Mouse (Mus musculus) erythroblast, embryonic 14.5 days (primary cell): Measurements from ENCODE around the gene Sh2b3. TPM values are rescaled to one million over a fixed set of nuclear protein-coding genes. Genes with fewer than 3 reads are reported as not detected.
A peak's percentile ranks its signal among the peaks of the same experiment; 100 is the strongest.

ENCODE experiments used
- H3K27me3 ChIP-seq: 2 replicates; pipeline ENCODE4 v1.6.1; 2012; ENCODE audit warnings: inconsistent platforms; ENCODE audit not compliant: control insufficient read depth
- H3K36me3 ChIP-seq: 2 replicates; pipeline ENCODE4 v1.6.1; 2012; ENCODE audit warnings: mild to moderate bottlenecking, inconsistent platforms; ENCODE audit not compliant: control insufficient read depth
- H3K4me1 ChIP-seq: 2 replicates; pipeline ENCODE4 v1.6.1; 2012; ENCODE audit warnings: inconsistent platforms; ENCODE audit not compliant: control insufficient read depth
- H3K4me3 ChIP-seq: replicated peaks from 2 replicates; pipeline ENCODE3; 2012; ENCODE audit warnings: moderate library complexity, mild to moderate bottlenecking, inconsistent platforms
- H3K9me3 ChIP-seq: 2 replicates; pipeline ENCODE4 v1.6.1; 2012; ENCODE audit warnings: low read length, inconsistent platforms, mixed read lengths; ENCODE audit not compliant: control insufficient read depth
- GATA1 ChIP-seq: IDR thresholded peaks from 2 replicates; pipeline ENCODE4 v1.6.1; 2012; ENCODE audit warnings: low read length, inconsistent platforms, mixed read lengths
- TAL1 ChIP-seq: IDR thresholded peaks from 3 replicates; pipeline ENCODE4 v1.6.1; 2012; ENCODE audit warnings: low read length, inconsistent platforms, mixed read lengths
- polyA plus RNA-seq: library from polyadenylated mRNA; stranded (reverse); fragments of >175 nt; gene quantifications from 2 replicates; pipeline ENCODE4 v1.2.3, GENCODE M21; 2012

Sh2b3 gene
- polyA plus RNA-seq, 1 experiment, result 2.0 TPM

DNA sequence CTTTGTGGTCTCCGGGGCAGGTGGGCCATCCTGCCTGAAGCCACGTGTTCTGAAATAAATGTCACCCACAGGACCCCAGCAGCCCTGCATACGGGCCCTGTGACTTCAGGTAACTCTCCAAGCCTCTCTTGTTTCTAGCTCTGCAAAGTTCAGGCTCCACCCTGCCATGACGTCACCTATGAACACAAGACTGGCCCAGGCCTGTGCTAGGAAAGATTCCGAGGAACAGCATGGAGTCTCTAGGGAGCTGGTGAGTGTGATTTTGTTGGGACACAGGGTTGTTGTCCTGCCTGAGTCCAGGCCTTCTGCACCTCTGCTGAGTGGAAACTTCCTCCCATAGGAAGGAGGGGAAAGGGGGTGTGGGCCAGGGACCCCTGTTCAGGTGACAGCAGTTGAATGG lies 30.5 kb upstream of the Sh2b3 start:
- no peaks in the 10 kb centered on the region for H3K9me3 ChIP-seq
- TF ChIP-seq GATA1, result no peak
- no peak for TF ChIP-seq TAL1

GRCm38 (mm10) chr5:121864330-121864729 lies 26.9 kb upstream of the Sh2b3 start:
- Histone ChIP-seq H3K4me3 (no peak overlapping the region), H3K36me3 (no peaks in the 10 kb centered on the region; the same call in 1 of the 2 replicates), H3K4me1 (peaks cover 5% of the 10 kb centered on the region), H3K9me3 (no peaks in the 10 kb centered on the region), H3K27me3 (no peaks in the 10 kb centered on the region)
- no peak for TF ChIP-seq TAL1
- TF ChIP-seq GATA1, result no peak

More for the DNA sequence above, 30.5 kb upstream of the Sh2b3 start:
- H3K4me3 ChIP-seq, result no peak overlapping the region
- H3K36me3 ChIP-seq, result no peaks in the 10 kb centered on the region; the same call in 1 of the 2 replicates
- peaks cover 5% of the 10 kb centered on the region for H3K4me1 ChIP-seq
- H3K27me3 ChIP-seq, result no peaks in the 10 kb centered on the region

DNA sequence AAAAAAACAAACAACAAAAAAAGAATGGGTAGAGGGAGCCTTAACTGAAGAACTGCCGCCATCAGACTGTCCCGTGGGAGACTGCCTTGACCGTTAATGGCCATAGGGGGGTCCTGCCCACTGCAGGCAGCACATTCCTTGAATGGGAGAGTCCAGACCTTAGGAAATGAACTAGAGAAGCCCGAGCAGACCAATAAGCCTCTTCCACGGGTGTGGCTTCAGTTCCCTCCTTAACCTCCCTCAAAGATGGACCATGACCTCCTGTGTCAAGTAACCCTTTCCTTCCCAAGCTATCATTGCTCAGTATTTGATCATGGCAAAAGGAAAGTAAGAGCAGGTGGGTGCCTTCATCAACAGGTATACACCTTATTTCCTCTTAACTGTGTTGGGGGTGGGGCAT lies 24.5 kb upstream of the Sh2b3 start:
- no peak overlapping the region for H3K4me3 ChIP-seq
- H3K27me3 ChIP-seq, result no peaks in the 10 kb centered on the region
- no peak for TF ChIP-seq TAL1
- no peak for TF ChIP-seq GATA1
- H3K9me3 ChIP-seq, result no peaks in the 10 kb centered on the region
- peaks cover 5% of the 10 kb centered on the region for H3K4me1 ChIP-seq
- H3K36me3 ChIP-seq, result no peaks in the 10 kb centered on the region

DNA sequence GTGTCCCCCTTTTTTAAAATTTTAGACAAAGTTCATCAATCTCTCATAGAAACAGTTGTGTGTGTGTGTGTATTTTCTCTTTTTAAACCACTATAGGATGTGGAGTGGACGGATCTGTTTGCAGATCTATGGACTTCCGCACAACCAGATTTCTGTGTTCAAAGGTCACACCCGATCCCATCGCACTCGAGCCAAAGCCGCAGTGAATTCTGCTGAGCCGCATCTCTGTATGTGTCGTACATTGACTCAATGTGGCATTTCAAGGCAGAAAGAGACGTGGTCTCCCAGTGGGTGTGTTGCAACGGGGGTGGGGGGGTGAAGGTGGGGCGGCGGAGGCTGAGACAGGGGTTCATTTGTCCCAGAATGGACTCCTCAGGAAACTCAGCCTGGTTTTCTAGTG lies 21.0 kb upstream of the Sh2b3 start:
- Histone ChIP-seq H3K27me3 (no peaks in the 10 kb centered on the region), H3K36me3 (peaks cover under 1% of the 10 kb centered on the region), H3K9me3 (no peaks in the 10 kb centered on the region), H3K4me1 (no peaks in the 10 kb centered on the region), H3K4me3 (no peak overlapping the region)
- TF ChIP-seq GATA1 (no peak), TAL1 (no peak)

- TF ChIP-seq TAL1 (no peak), GATA1 (no peak)
- no peaks in the 10 kb centered on the region for H3K9me3 ChIP-seq
- H3K4me1 ChIP-seq, result no peaks in the 10 kb centered on the region
- no peak overlapping the region for H3K4me3 ChIP-seq
- peaks cover 16% of the 10 kb centered on the region for H3K36me3 ChIP-seq
- H3K27me3 ChIP-seq, result no peaks in the 10 kb centered on the region
Observed at GRCm38 (mm10) chr5:121856740-121857139, 19.3 kb upstream of the Sh2b3 start.

DNA sequence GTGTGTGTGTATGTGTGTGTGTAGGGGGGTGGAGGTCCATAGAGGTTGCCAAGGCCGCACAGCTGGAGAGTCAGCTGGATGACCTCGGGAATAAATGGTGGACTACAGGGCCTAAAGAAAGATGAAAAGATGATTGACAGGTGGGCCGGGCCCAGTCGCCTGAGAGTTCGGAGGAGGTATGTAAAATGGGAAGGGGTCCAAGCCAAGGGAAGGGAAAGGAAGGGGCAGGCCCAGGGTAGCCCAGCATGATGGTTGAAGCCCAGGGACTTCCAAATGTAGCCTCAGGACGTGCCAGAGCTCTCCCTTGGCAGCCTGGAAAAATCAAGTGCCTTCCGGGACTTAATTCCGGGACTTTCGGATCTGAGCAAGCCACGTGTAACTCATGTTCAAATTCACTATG lies 17.3 kb upstream of the Sh2b3 start:
- H3K4me3 ChIP-seq, result no peak overlapping the region
- peaks cover 9% of the 10 kb centered on the region for H3K4me1 ChIP-seq
- TF ChIP-seq TAL1 (no peak), GATA1 (no peak)
- H3K9me3 ChIP-seq, result no peaks in the 10 kb centered on the region
- peaks cover 20% of the 10 kb centered on the region for H3K36me3 ChIP-seq
- no peaks in the 10 kb centered on the region for H3K27me3 ChIP-seq

DNA sequence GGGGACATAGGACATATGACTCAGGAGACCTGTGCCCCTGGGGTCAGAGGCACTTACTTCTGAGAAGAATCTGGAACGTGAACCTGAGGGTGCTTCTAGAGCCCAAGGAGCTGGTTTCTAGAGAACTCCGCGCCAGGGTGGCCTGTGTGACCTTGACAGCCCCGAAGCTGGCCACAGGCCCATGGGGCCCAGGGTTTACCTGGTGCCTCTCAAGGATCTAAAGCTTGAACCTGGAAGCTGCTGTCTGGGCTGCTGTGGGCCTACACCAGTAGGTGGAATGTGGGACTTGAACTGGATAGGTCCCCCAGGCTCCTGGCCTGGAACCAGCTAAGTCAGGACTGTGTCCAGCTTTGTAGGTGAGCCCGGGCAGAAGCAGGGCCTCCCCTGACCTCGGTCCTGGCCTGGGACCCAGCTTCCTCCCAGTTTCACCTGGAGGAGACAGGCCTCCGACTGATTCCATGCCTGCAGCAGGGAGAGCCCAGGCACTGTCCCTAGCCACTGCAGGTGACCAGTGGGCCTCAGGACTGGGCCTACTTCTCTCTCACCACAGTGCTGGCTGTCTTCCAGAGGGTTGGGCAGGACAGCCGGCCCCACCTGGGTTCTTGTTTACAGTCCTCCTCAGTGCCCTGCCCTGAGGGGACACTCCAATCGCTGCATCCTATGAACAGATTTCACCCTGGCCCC lies 16.1 kb upstream of the Sh2b3 start:
- Histone ChIP-seq H3K36me3 (peaks cover 20% of the 10 kb centered on the region), H3K9me3 (no peaks in the 10 kb centered on the region), H3K27me3 (no peaks in the 10 kb centered on the region), H3K4me3 (no peak overlapping the region), H3K4me1 (peaks cover 19% of the 10 kb centered on the region)
- TF ChIP-seq GATA1, result no peak
- TF ChIP-seq TAL1, result no peak

DNA sequence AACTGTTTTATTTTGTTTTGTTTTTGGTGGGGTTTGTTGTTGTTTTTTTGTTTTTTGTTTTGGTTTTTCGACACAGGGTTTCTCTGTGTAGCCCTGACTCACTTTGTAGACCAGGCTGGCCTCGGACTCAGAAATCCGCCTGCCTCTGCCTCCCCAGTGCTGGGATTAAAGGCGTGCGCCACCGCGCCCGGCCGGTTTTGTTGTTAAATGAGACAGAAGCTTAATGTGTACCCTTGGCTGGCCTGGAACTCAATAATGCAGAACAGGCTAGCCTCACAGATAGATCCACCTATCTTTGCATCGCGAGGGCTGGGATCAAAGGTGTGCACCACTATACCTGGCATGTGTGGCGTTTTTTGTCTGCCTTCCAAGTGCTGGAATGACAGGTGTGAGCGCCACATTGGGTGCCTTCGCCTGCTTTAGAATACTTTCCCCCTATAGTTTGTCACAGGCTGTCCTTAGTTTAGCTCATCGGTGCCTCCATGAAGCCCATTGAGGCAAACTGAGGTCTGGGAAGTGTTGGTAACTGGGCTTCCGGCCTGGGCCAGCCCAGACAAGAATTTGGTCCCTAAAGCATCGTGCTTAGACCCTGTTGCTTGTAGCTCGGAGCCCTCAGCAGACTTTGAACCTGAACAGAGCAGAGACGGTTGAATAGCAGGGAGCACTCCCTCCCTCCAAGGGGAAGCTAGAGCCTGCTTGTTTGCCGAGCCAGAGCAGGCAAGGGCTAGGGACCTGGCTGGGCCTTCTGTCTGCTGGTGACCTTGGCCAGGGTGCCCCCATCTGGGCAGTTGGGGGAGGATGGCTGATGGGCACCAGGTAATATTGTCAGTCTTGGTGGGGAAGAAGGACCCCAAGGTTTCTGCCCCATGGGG lies 12.3 kb upstream of the Sh2b3 start:
- TF ChIP-seq GATA1 (no peak), TAL1 (no peak)
- H3K36me3 ChIP-seq, result peaks cover 20% of the 10 kb centered on the region
- no peaks in the 10 kb centered on the region for H3K9me3 ChIP-seq
- peaks cover 26% of the 10 kb centered on the region for H3K27me3 ChIP-seq
- H3K4me1 ChIP-seq, result peaks cover 29% of the 10 kb centered on the region
- H3K4me3 ChIP-seq, result peak overlapping the region; percentile 86

- Histone ChIP-seq H3K9me3 (no peaks in the 10 kb centered on the region), H3K4me3 (peak within 1 kb of the TSS; percentile 86), H3K4me1 (peaks cover 29% of the 10 kb centered on the region), H3K36me3 (peaks cover 20% of the 10 kb centered on the region), H3K27me3 (peaks cover 36% of the 10 kb centered on the region)
- TF ChIP-seq GATA1 (no peak), TAL1 (no peak)
Observed at GRCm38 (mm10) chr5:121848743-121849142, 11.3 kb upstream of the Sh2b3 start, which contains the start of gene Pheta1. Pheta1 (plus strand) TSS chr5:121848984.
